Mouse (Mus musculus) bone marrow macrophage, adult 2 months (primary cell): ENCODE data around the gene Rom1.

Source experiments
- CTCF ChIP-seq: IDR thresholded peaks from 2 replicates; pipeline ENCODE4 v1.5.1; 2012; ENCODE audit warnings: low read depth, mild to moderate bottlenecking, low read length, moderate library complexity
- POLR2A ChIP-seq: IDR thresholded peaks from 2 replicates; pipeline ENCODE4 v1.6.1; 2012; ENCODE audit warnings: mild to moderate bottlenecking, low read depth, low read length, borderline replicate concordance

DNA sequence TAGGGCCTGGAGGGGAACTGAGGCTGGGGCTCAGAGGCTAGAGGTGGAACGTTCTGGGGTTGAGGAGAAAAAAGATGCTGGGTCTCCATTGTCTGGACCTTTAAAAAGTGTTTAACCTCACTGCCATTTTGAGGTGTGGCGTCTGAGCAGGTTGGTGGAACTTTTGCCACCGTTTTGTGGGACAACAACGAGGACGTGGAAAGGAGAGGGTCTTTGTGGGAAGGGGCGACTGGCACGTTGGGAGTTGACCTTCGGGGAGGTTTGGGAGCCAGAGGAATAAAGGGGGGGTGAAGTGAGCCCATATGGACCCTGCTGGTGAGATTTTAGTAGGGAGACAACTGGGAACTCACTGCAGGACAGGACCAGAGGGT, 38.2 kb upstream of the Rom1 start:
- TF ChIP-seq CTCF (no peak), POLR2A (no peak)
